Mouse (Mus musculus): ENCODE results near the gene Rbbp4.

GRCm38 (mm10) chr4:129382029-129382428, 46.9 kb upstream of the Rbbp4 start:
- TF ChIP-seq POLR2A (IDR thresholded peaks at IDR 0.05; ENCODE audit: extremely low read depth, insufficient read depth, low read length) (no peak), CTCF (IDR thresholded peaks at IDR 0.05; ENCODE audit: extremely low read depth, insufficient read depth, low read length) (no peak)
